Mouse (Mus musculus): Measurements from ENCODE around the gene Vmn2r65.

Gene Vmn2r65

DNA sequence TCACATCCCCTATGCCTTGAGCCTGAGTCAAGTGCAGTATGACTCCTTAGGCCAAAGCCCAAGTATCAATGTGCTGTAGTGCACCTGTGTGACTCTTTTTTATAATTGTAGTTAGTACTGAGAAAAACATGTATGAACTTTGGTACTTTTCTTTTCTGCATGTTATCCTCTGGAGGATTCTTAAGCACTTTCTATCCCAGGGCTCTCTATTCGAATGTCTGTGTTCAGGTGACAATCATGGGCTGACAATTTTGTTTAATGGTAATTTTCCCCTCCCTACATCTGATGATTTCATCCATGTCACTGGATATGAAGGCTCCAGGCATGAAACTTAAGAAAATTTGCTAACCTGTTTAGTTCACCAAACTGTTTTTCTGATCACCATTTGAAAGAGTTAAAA lies at the start of gene Vmn2r65:
Vmn2r65 (minus strand) TSS at position 101 of the 400 bp plus-strand sequence.
- DNase-seq = no peak

DNA sequence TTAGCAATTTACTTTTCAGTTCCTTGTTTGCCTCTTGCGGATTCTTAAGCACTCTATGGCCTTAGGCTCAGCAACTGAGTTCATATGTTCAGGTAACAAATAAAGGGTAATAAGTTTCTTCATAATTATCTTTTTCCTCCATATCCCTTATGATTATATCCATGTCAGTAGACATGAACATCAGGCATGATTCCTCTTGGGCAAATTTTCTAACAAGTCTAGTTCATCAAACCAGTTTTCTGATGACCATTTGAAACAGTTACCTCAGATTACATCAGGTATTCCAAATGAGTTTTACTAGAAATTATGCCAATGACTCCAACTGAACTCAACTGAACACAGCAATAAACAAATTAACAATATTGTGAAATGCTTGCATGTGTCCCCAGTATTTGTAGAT lies 48.3 kb upstream of the Vmn2r65 start, which contains the start of gene Vmn2r66:
Vmn2r66 (minus strand) TSS at position 101 of the 400 bp plus-strand sequence.
- no peak for DNase-seq

DNA sequence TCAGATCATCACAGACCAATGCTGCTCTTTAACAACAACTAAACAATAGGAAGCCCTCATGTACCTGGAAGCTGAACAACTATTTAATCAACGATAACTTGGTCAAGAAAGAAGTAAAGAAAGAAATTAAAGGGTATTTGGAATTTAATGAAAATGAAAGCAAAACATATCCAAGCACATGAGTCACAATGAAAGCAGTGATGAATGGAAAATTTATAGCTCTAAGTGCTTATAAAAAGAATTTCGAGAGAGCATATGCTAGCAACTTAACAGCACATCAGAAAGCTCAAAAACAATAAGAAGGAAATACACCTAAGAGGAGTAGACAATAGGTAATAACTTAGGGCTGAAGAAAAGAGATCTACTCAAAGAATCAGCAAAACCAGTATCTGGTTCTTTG lies 32.8 kb upstream of the Vmn2r65 start:
- no peak for DNase-seq

Measured in kidney, adult 18-20 months (tissue).